Mouse (Mus musculus) G1E (cell line): ENCODE measurements at regions not wholly inside any gene's neighbourhood (a gene's known extent, or its start where the extent isn't known, plus 50 kb on each side); places are given as distances from the start of the nearest gene placed in this dataset.

ENCODE experiments used
- ATAC-seq: 2 replicates; pipeline ENCODE4 v1.8.0; 2016; ENCODE audit warnings: mild to moderate bottlenecking; ENCODE audit not compliant: insufficient number of reproducible peaks, poor library complexity, low FRiP score, severe bottlenecking; ENCODE audit errors: extremely low read depth
- DNase-seq: peaks from one replicate; pipeline ENCODE4 v3.0.0; 2012; ENCODE audit warnings: low spot score
- H3K27me3 ChIP-seq: 2 replicates; pipeline ENCODE4 v1.6.1; 2012; ENCODE audit warnings: mild to moderate bottlenecking, low read length, inconsistent platforms; ENCODE audit not compliant: insufficient read depth
- H3K36me3 ChIP-seq: replicated peaks from 2 replicates; pipeline ENCODE3; 2012; ENCODE audit warnings: mild to moderate bottlenecking, inconsistent platforms
- H3K4me1 ChIP-seq: 2 replicates; pipeline ENCODE4 v1.6.1; 2012; ENCODE audit warnings: low read depth, low read length, inconsistent platforms, mixed read lengths; ENCODE audit not compliant: insufficient read depth
- H3K4me3 ChIP-seq: 2 replicates; pipeline ENCODE4 v1.5.1; 2012; ENCODE audit warnings: low read depth, mild to moderate bottlenecking, inconsistent platforms, low read length, moderate library complexity, mixed read lengths
- H3K9me3 ChIP-seq: replicated peaks from 2 replicates; pipeline ENCODE4 v1.6.1; 2012; ENCODE audit warnings: inconsistent platforms
- CTCF ChIP-seq: IDR thresholded peaks from 2 replicates; pipeline ENCODE4 v1.5.1; 2012; ENCODE audit warnings: low read depth, low read length, inconsistent platforms, mixed read lengths
- GATA1 ChIP-seq: IDR thresholded peaks from 2 replicates; pipeline ENCODE4 v1.6.1; 2012; ENCODE audit warnings: borderline replicate concordance, low read length, inconsistent platforms, mixed read lengths
- GATA2 ChIP-seq: IDR thresholded peaks from 2 replicates; pipeline ENCODE4 v1.6.1; 2012; ENCODE audit warnings: low read depth, low read length, inconsistent platforms, borderline replicate concordance
- POLR2AphosphoS5 ChIP-seq: IDR thresholded peaks from 2 replicates; pipeline ENCODE4 v1.6.1; 2012; ENCODE audit warnings: low read depth, low read length, inconsistent platforms; ENCODE audit not compliant: insufficient replicate concordance
- TAL1 ChIP-seq: conservative IDR thresholded peaks from 2 replicates; pipeline ENCODE4 v1.6.1; 2012; ENCODE audit warnings: low read depth, low read length, inconsistent platforms, mixed read lengths

GRCm38 (mm10) chr15:44950952-44951642 lies 4816.9 kb downstream of the 9330182O14Rik start:
- Histone ChIP-seq H3K36me3 (no peaks in the 10 kb centered on the region), H3K4me1 (no peaks in the 10 kb centered on the region), H3K4me3 (no peak overlapping the region), H3K9me3 (no peaks in the 10 kb centered on the region), H3K27me3 (no peaks in the 10 kb centered on the region)
- no peak for DNase-seq
- no peak for ATAC-seq
- TF ChIP-seq TAL1 (no peak), GATA1 (no peak), GATA2 (no peak), CTCF (no peak), POLR2AphosphoS5 (no peak)
